Mouse (Mus musculus) hindbrain, embryonic 13.5 days (tissue): ENCODE measurements around the gene Htr2a. TPM values are rescaled to one million over a fixed set of nuclear protein-coding genes. Genes with fewer than 3 reads are reported as not detected.

Experiments used
- ATAC-seq: fragments of 200-750 bp; cut with Nextera tagmentation; 2 replicates; pipeline ENCODE4 v1.8.0; 2017; ENCODE audit warnings: moderate TSS enrichment; ENCODE audit not compliant: low FRiP score
- H3K27ac ChIP-seq: fragments of 300-500 bp; sonication (generic); 2 replicates; pipeline ENCODE4 v1.5.1; 2015; ENCODE audit warnings: inconsistent platforms, mild to moderate bottlenecking, moderate library complexity
- H3K27me3 ChIP-seq: fragments of 300-500 bp; sonication (generic); 2 replicates; pipeline ENCODE4 v1.6.1; 2015; ENCODE audit warnings: mild to moderate bottlenecking, inconsistent platforms
- H3K36me3 ChIP-seq: fragments of 300-500 bp; sonication (generic); 2 replicates; pipeline ENCODE4 v1.6.1; 2015; ENCODE audit warnings: mild to moderate bottlenecking, inconsistent platforms
- H3K4me1 ChIP-seq: fragments of 300-500 bp; sonication (generic); replicated peaks from 2 replicates; pipeline ENCODE4 v1.6.1; 2015; ENCODE audit warnings: inconsistent platforms
- H3K4me2 ChIP-seq: fragments of 300-500 bp; sonication (generic); 2 replicates; pipeline ENCODE4 v1.6.1; 2015; ENCODE audit warnings: inconsistent platforms, mild to moderate bottlenecking, moderate library complexity
- H3K4me3 ChIP-seq: fragments of 300-500 bp; sonication (generic); 2 replicates; pipeline ENCODE4 v1.5.1; 2015; ENCODE audit warnings: mild to moderate bottlenecking, inconsistent platforms
- H3K9ac ChIP-seq: fragments of 300-500 bp; sonication (generic); 2 replicates; pipeline ENCODE4 v1.6.1; 2015; ENCODE audit warnings: mild to moderate bottlenecking, inconsistent platforms
- H3K9me3 ChIP-seq: fragments of 300-500 bp; sonication (generic); 2 replicates; pipeline ENCODE4 v1.6.1; 2016; ENCODE audit warnings: inconsistent platforms
- WGBS: fragments of 180-500 bp; shearing (Covaris S2); methylation state at CpG from one replicate; pipeline ENCODE4 v1.1.7; 2015; 5-methylcytosine and 5-hydroxymethylcytosine counted together
- polyA plus RNA-seq: library from polyadenylated mRNA; unstranded; fragments of >200 nt; fragmentation: Nextera tagmentation; extraction: Ambion mirVana; gene quantifications from 2 replicates; pipeline ENCODE4 v1.2.1, GENCODE M21; 2015

Htr2a gene
- polyA plus RNA-seq, 1 experiment from 2014 or later = 2.0 TPM

DNA sequence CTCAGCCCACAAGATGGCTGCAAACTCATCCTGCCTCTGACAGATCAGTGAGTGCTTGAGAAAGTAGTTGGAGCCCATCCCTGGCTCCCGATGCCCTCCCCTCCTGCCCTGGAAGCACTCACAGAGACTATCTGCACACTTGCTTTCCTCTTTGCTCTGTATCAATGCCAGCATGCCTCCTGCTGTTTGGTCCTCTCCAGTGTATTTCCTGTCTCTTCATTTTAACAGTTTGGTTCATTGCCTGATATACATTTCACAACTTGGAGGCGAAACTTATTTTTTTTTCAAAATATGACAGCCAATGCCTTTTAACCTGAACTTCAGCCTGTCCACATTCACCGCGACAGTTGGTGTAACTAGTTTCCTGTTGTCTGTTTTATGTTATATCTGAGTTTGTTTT, 11.0 kb downstream of the Htr2a start:
- no peaks in the 10 kb centered on the region for H3K27me3 ChIP-seq
- no peak overlapping the region for H3K27ac ChIP-seq
- H3K9me3 ChIP-seq = no peaks in the 10 kb centered on the region
- no peak overlapping the region for H3K4me2 ChIP-seq
- no peak for ATAC-seq
- H3K4me3 ChIP-seq = no peak overlapping the region
- no peaks in the 10 kb centered on the region for H3K4me1 ChIP-seq
- H3K36me3 ChIP-seq = no peaks in the 10 kb centered on the region
- H3K9ac ChIP-seq = no peak overlapping the region
- 82% methylated on average over 4 of the region's 4 CpGs for WGBS

DNA sequence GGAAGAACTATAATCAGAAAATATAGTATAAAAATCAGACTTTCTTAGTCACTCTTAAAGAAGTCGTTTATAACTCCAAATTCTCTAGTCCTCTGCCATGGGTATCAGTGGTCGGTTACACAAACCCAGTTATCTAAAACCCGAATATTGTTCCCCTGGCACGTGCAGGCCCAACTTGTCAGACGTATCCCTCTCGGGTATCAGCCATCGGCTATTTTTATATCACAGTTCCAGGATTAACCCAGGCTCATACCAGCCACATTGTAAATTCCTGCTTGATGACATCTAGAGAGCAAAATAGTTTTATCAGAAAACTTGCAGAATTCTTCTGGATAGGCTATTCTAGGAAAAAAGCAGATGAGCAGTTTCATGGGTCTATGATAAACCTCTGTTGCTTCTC, 16.6 kb downstream of the Htr2a start:
- Histone ChIP-seq H3K9ac (no peak overlapping the region), H3K36me3 (no peaks in the 10 kb centered on the region), H3K27me3 (no peaks in the 10 kb centered on the region), H3K9me3 (no peaks in the 10 kb centered on the region), H3K4me2 (no peak overlapping the region), H3K27ac (no peak overlapping the region), H3K4me1 (no peaks in the 10 kb centered on the region), H3K4me3 (no peak overlapping the region)
- WGBS = 86% methylated on average over 7 of the region's 7 CpGs
- no peak for ATAC-seq

DNA sequence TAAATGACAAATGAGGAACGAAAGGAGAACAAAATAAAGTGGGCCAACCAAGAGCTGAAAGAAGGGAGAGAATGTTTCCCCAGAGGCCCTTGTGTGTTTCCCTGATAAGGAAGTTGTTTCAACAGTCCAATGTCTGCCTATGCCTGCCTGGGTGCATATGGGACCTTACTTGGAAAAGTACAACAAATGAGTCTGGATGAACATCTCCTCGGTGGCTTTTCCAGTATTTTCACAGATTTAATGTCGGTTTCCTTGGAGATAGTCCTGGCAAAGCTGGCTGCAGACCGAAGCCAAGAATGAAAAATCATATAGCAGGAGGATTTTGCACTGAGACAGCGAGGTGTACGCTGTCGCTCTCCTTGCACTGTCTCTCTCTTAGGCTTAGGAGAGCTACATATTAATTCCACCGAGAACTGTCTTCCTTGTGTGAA, 18.8 kb downstream of the Htr2a start:
- WGBS = 87% methylated on average over 8 of the region's 8 CpGs
- Histone ChIP-seq H3K4me1 (no peaks in the 10 kb centered on the region), H3K27ac (no peak overlapping the region), H3K36me3 (no peaks in the 10 kb centered on the region), H3K27me3 (no peaks in the 10 kb centered on the region), H3K9me3 (no peaks in the 10 kb centered on the region), H3K4me2 (no peak overlapping the region), H3K9ac (no peak overlapping the region), H3K4me3 (no peak overlapping the region)
- ATAC-seq = no peak

DNA sequence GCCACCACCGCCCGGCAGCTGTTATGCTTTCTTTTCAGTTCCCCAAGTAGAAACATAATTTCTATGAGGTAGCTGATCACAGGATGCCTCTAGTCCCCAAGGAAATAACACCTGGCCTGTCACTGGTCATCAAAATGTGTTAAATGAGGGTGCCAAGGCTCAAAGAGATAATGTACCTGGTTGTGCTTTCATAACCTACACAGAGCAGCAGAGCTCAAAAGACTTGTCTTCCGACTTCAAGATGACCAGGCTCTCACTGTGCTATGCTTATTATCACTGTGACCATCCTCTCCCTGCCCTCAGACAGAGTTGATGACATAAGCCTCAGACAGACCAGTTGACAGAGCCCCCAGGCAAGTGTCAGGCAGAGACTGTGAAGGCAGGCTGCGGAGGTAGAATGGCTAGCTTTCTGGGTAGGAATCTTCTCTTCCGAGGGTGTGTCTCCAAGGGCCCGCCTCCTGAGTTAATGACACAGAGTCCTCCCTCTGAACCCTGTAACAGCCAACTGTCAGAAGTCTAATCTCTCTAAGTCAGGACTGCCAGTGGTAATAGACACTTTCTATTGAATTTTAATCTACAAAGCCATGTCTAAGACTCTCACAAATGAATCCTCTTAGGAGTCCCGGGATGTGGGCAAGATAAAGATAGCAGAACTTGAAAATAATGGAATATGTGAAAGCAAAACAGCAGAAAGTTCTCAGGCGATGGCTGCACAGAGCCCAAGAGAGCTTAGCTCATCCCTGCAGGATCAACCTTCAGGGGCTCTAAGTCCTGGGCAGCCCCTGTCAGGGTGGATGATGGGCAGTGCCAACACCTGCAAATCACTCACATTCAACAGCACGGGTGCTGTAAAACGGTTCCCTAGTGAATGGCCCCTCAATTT, 31.7 kb downstream of the Htr2a start:
- H3K9ac ChIP-seq = no peak overlapping the region
- no peaks in the 10 kb centered on the region for H3K4me1 ChIP-seq
- WGBS = 78% methylated on average over 10 of the region's 10 CpGs
- no peaks in the 10 kb centered on the region for H3K36me3 ChIP-seq
- no peaks in the 10 kb centered on the region for H3K9me3 ChIP-seq
- no peak overlapping the region for H3K4me2 ChIP-seq
- ATAC-seq = no peak
- no peak overlapping the region for H3K27ac ChIP-seq
- no peak overlapping the region for H3K4me3 ChIP-seq
- H3K27me3 ChIP-seq = no peaks in the 10 kb centered on the region

DNA sequence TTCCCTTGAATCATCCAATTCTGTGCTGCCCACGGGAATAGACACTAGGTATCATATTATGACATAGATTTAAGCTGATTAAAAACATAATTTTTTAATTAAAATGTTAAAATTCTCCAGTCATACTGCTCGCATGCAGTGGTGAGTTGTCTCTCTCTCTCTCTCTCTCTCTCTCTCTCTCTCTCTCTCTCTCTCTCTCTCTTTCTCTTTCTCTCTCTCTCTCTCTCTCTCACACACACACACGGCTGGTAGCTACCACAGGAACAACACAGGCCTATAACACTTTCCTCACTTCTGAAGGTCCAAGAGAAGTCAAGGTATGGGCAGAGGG, 32.3 kb downstream of the Htr2a start:
- Histone ChIP-seq H3K27me3 (no peaks in the 10 kb centered on the region), H3K4me2 (no peak overlapping the region), H3K9ac (no peak overlapping the region), H3K4me1 (no peaks in the 10 kb centered on the region), H3K9me3 (no peaks in the 10 kb centered on the region), H3K4me3 (no peak overlapping the region), H3K36me3 (no peaks in the 10 kb centered on the region), H3K27ac (no peak overlapping the region)
- WGBS = 78% methylated on average over 3 of the region's 3 CpGs
- ATAC-seq = no peak

DNA sequence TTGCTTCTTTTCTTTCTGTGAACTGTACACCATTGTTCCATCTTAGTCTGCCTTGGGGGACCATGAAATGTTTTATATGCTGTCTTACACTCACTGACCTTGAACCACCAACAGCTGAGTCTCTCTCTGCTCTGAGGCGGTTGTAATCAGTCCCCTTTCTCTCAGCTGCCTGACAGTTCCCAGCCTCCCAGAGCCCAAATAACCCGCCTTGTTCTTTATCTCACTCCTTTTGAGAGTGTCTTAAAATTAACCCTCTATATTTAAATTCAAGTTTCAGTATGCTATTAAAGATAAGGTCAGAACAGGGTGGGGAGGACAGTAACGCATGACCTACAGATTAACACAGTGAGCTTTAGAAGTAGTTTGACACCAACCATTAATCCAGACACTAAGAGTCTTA, 32.9 kb downstream of the Htr2a start:
- no peaks in the 10 kb centered on the region for H3K27me3 ChIP-seq
- ATAC-seq = no peak
- WGBS = 79% methylated on average over 3 of the region's 3 CpGs
- no peaks in the 10 kb centered on the region for H3K4me1 ChIP-seq
- no peak overlapping the region for H3K4me2 ChIP-seq
- H3K27ac ChIP-seq = no peak overlapping the region
- no peak overlapping the region for H3K9ac ChIP-seq
- H3K4me3 ChIP-seq = no peak overlapping the region
- H3K36me3 ChIP-seq = no peaks in the 10 kb centered on the region
- no peaks in the 10 kb centered on the region for H3K9me3 ChIP-seq

DNA sequence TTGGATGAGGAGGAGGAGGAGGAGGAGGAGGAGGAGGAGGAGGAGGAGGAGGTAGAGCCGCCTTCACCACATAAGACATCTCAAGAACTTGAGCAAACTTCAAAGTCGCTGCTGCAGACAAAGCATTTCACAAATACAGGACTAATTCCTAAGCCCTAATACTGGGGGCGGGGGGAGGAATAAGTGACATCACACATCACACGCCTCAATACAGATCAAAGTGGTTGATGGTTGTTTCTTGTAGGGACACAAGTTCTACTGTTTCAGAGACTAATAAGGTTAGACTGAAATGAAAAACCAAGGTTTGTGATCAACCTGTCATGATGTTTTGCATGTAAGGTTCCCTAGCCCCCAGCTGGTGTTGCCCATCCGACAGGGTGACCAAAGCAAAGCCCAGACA, 39.2 kb downstream of the Htr2a start:
- no peaks in the 10 kb centered on the region for H3K4me1 ChIP-seq
- no peak overlapping the region for H3K27ac ChIP-seq
- no peak overlapping the region for H3K4me2 ChIP-seq
- no peak overlapping the region for H3K9ac ChIP-seq
- ATAC-seq = no peak
- H3K9me3 ChIP-seq = no peaks in the 10 kb centered on the region
- WGBS = 85% methylated on average over 5 of the region's 5 CpGs
- no peaks in the 10 kb centered on the region for H3K27me3 ChIP-seq
- H3K36me3 ChIP-seq = no peaks in the 10 kb centered on the region
- no peak overlapping the region for H3K4me3 ChIP-seq

DNA sequence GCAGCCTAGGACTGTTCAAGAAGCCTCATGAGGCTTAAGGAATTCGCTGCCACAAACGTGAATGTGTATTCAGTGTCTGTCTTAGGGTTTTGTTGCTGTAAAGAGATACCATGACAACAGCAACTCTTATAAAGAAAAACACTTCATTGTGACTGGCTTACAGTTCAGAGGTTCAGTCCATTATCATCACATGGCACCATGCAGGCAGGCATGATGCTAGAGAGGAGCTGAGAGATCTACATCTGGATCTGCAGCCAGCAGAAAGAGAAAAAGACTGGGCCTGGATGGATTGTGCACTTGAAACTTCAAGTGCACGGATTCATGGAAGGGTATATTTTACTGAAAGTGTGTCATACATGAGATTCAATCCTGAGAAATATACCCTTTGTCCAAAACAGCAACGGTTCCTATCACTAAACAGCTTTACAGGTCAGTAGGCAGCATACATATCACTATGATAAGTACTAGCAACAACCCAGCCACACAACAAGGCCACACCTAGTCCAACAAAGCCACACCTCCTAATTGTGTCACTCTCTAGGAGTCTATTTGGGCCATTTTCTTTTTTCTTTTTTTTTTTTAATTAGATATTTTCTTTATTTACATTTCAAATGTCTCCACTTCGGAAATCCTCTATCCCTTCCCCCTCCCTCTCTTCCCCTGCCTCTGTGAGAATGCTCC, 43.8 kb downstream of the Htr2a start:
- Histone ChIP-seq H3K4me3 (no peak overlapping the region), H3K9ac (no peak overlapping the region), H3K9me3 (no peaks in the 10 kb centered on the region), H3K27ac (no peak overlapping the region), H3K4me2 (no peak overlapping the region), H3K36me3 (no peaks in the 10 kb centered on the region), H3K4me1 (no peaks in the 10 kb centered on the region), H3K27me3 (no peaks in the 10 kb centered on the region)
- no peak for ATAC-seq
- WGBS = 77% methylated on average over 5 of the region's 5 CpGs

DNA sequence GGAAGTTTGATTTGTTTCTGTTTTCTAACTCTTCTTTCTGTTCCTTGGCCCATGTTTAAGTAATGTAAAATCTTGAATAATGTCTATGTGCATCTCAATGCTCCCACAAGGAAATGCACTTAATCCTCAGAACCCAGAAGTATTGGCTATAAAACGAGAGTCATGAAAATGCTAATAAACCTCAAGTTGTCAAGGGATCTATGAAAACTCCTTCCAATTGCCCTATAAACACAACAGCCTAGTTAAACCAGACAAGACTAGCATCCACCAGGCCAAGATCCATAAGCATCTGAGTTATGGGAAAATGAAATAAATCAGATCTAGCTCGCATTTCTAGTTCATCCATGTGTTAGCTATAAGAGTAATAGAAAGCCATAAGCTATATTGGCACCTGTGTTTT, 51.3 kb downstream of the Htr2a start:
- Histone ChIP-seq H3K9me3 (no peaks in the 10 kb centered on the region), H3K4me2 (no peak overlapping the region), H3K27ac (no peak overlapping the region), H3K9ac (no peak overlapping the region), H3K4me1 (no peaks in the 10 kb centered on the region), H3K27me3 (no peaks in the 10 kb centered on the region), H3K4me3 (no peak overlapping the region), H3K36me3 (no peaks in the 10 kb centered on the region)
- 95% methylated on average over 2 of the region's 2 CpGs for WGBS
- ATAC-seq = no peak

DNA sequence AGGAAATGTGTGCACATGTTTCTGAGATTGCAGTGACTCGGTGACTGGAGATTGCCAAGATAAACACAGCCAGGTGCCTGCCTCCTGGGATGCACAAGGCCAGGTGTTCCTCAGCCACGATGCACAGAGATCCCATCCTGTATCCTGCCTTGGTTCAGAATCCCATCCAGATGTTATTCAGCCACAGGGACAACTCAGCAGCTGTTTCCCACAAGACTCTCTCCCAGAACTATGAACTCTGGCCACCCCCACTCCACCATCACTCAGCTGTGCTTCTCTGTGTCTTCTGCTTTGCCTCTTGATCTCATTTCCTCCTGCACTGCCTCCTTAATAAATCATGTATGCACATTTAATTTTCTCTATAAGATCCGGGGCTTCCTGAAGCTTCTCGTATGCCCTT, 56.1 kb downstream of the Htr2a start:
- 47% methylated on average over 4 of the region's 4 CpGs for WGBS
- H3K27ac ChIP-seq = peak overlapping the region; percentile 60
- no peaks in the 10 kb centered on the region for H3K36me3 ChIP-seq
- no peaks in the 10 kb centered on the region; the same call in 1 of the 2 replicates for H3K4me1 ChIP-seq
- H3K9me3 ChIP-seq = no peaks in the 10 kb centered on the region
- H3K4me3 ChIP-seq = no peak overlapping the region
- no peak overlapping the region for H3K4me2 ChIP-seq
- H3K9ac ChIP-seq = no peak overlapping the region
- H3K27me3 ChIP-seq = no peaks in the 10 kb centered on the region
- ATAC-seq = no peak

DNA sequence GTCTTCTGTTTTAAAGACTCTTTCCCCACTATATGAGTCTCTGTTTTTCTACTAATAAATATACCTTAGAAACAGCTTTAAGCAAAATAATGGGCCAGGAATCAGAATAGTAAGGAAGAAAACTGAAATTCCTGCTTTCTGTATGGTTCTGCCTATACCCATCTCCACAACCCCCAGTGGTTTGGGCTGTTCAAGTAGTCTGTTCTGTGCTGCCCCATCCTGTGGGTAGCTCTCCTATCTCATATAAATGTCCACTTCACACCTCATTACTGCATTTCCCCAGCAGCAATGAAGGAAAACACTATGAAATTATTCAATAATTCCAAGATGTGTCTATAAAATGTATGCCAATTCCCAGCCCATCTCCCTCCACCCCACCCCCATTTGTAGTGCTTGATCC, 56.8 kb downstream of the Htr2a start:
- H3K27me3 ChIP-seq = no peaks in the 10 kb centered on the region
- H3K9ac ChIP-seq = no peak overlapping the region
- H3K4me2 ChIP-seq = no peak overlapping the region
- ATAC-seq = no peak
- no peaks in the 10 kb centered on the region for H3K9me3 ChIP-seq
- no peaks in the 10 kb centered on the region for H3K36me3 ChIP-seq
- no peaks in the 10 kb centered on the region; the same call in 1 of the 2 replicates for H3K4me1 ChIP-seq
- H3K4me3 ChIP-seq = no peak overlapping the region
- no peak overlapping the region for H3K27ac ChIP-seq

DNA sequence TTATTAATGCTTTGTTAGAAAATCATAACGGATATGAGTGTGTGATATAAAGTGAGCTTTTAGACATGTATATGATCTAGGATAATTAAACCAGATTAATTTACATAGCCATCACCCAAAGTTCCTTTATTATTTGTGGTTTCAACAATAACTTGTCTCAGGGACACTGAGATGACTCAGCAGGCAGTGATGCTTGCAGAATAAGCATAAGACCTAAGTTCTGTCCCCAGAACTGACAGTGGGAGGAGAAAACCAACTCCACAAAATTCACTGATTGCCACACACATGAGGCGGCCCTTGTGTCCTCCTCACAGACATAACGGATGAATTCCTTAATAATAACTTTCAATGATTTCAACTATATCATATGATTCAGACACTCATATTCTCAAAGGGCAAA, 58.6 kb downstream of the Htr2a start:
- Histone ChIP-seq H3K9ac (no peak overlapping the region), H3K36me3 (no peaks in the 10 kb centered on the region), H3K4me1 (no peaks in the 10 kb centered on the region; the same call in 1 of the 2 replicates), H3K4me2 (no peak overlapping the region), H3K27me3 (no peaks in the 10 kb centered on the region), H3K4me3 (no peak overlapping the region), H3K9me3 (no peaks in the 10 kb centered on the region), H3K27ac (no peak overlapping the region)
- no peak for ATAC-seq
- 91% methylated on average over 3 of the region's 3 CpGs for WGBS

DNA sequence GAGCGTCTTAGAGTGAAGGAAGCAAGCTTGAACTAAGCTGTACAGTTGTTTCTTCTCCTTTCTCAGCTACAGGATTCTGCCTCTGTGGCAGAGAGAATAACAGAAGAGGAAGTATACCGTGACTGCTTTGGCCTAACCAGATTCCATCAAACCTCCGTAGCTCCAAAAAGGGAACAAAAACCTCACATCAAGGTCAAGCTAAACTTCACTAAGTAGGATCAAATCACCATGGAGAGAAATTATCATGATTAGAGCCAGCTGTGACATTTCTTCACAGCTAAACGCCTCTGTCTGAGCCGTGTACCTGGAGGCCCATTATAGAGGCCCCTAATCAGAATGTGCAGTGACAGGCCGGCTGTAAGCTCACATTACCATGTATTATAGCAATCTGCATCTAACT, 63.3 kb downstream of the Htr2a start:
- no peaks in the 10 kb centered on the region; the same call in 1 of the 2 replicates for H3K4me1 ChIP-seq
- no peak overlapping the region for H3K27ac ChIP-seq
- no peak overlapping the region for H3K4me3 ChIP-seq
- no peaks in the 10 kb centered on the region for H3K9me3 ChIP-seq
- 63% methylated on average over 6 of the region's 6 CpGs for WGBS
- ATAC-seq = no peak
- no peak overlapping the region for H3K9ac ChIP-seq
- H3K27me3 ChIP-seq = no peaks in the 10 kb centered on the region
- no peak overlapping the region for H3K4me2 ChIP-seq
- H3K36me3 ChIP-seq = no peaks in the 10 kb centered on the region
